Mouse (Mus musculus) lung, postnatal 0 days (tissue): Measurements from ENCODE around the gene Purb. TPM values are rescaled to one million over a fixed set of nuclear protein-coding genes. Genes with fewer than 3 reads are reported as not detected.
A peak's percentile ranks its signal among the peaks of the same experiment; 100 is the strongest.

ENCODE experiments used
- ATAC-seq: fragments of 200-750 bp; cut with Nextera tagmentation; 2 replicates; pipeline ENCODE4 v1.8.0; 2017; ENCODE audit warnings: moderate library complexity
- DNase-seq: peaks from one replicate; pipeline ENCODE4 v3.0.0-alpha.2; 2016; ENCODE audit warnings: low spot score
- H3K27ac ChIP-seq: fragments of 300-500 bp; sonication (generic); 2 replicates; pipeline ENCODE4 v1.5.1; 2014; ENCODE audit warnings: antibody characterized with exemption, mild to moderate bottlenecking, low read length, mixed read lengths
- H3K27me3 ChIP-seq: fragments of 300-500 bp; sonication (generic); replicated peaks from 2 replicates; pipeline ENCODE4 v1.6.1; 2014; ENCODE audit warnings: low read length, mixed read lengths; ENCODE audit not compliant: insufficient read depth
- H3K36me3 ChIP-seq: fragments of 300-500 bp; sonication (generic); 2 replicates; pipeline ENCODE4 v1.6.1; 2014; ENCODE audit warnings: low read length, mixed read lengths; ENCODE audit not compliant: insufficient read depth
- H3K4me1 ChIP-seq: fragments of 300-500 bp; sonication (generic); 2 replicates; pipeline ENCODE4 v1.6.1; 2014; ENCODE audit warnings: antibody characterized with exemption, low read depth, low read length, mixed read lengths; ENCODE audit not compliant: insufficient read depth
- H3K4me2 ChIP-seq: fragments of 300-500 bp; sonication (generic); replicated peaks from 2 replicates; pipeline ENCODE4 v1.6.1; 2014; ENCODE audit warnings: low read depth, mild to moderate bottlenecking, low read length, moderate library complexity, mixed read lengths
- H3K4me3 ChIP-seq: fragments of 300-500 bp; sonication (generic); 2 replicates; pipeline ENCODE4 v1.5.1; 2014; ENCODE audit warnings: low read depth, low read length
- H3K9ac ChIP-seq: fragments of 300-500 bp; sonication (generic); replicated peaks from 2 replicates; pipeline ENCODE4 v1.6.1; 2014; ENCODE audit warnings: low read depth, mild to moderate bottlenecking
- H3K9me3 ChIP-seq: fragments of 300-500 bp; sonication (generic); 2 replicates; pipeline ENCODE4 v1.6.1; 2016; ENCODE audit warnings: low read length, mixed read lengths
- CTCF ChIP-seq: IDR thresholded peaks from 2 replicates; pipeline ENCODE4 v1.5.1; 2016; ENCODE audit warnings: antibody characterized with exemption, mild to moderate bottlenecking
- EP300 ChIP-seq: IDR thresholded peaks from 2 replicates; pipeline ENCODE4 v1.6.1; 2016; ENCODE audit warnings: antibody characterized with exemption, mild to moderate bottlenecking, control low read depth
- whole genome bisulfite sequencing: fragments of 180-500 bp; shearing (Covaris S2); extraction: QIAGEN DNeasy Blood & Tissue Kit; methylation state at CpG from one replicate; pipeline ENCODE4 v1.1.7; 2014; 5-methylcytosine and 5-hydroxymethylcytosine counted together
- polyA plus RNA-seq: library from polyadenylated mRNA; unstranded; fragments of >200 nt; fragmentation: Nextera tagmentation; extraction: Ambion mirVana; gene quantifications from 2 replicates; pipeline ENCODE4 v1.2.1, GENCODE M21; 2015

Purb gene
- polyA plus RNA-seq, 1 experiment from 2014 or later: 21.4 TPM

GRCm38 (mm10) chr11:6487496-6487895 lies 11.8 kb upstream of the Purb start:
- Histone ChIP-seq H3K27me3 (no peaks in the 10 kb centered on the region), H3K27ac (no peak overlapping the region), H3K4me3 (no peak overlapping the region), H3K9me3 (no peaks in the 10 kb centered on the region), H3K9ac (no peak overlapping the region), H3K4me2 (no peak overlapping the region), H3K36me3 (no peaks in the 10 kb centered on the region), H3K4me1 (no peaks in the 10 kb centered on the region)
- TF ChIP-seq EP300 (no peak), CTCF (no peak)
- ATAC-seq: peak; percentile 79
- DNase-seq: peak; percentile 76
- WGBS: 29% methylated on average over 7 of the region's 7 CpGs

DNA sequence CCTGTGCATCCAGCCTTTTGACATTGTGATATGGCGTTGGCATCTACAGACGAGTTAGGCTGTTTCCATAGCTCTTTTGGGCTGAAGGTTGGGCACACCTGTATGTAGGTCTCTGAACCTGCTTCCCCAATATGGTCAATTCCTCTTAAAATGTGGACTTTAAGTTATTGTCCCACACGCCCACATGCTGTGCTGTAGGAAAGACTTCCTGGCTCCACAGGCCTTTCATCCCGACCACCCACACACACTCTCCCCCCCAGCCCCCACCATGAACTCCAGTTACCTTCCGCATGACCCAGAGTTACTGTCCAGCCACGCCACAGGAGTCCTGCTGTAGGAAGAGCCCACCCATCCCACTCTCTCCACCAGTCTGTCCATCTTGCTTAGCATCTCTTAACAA lies 11.2 kb upstream of the Purb start:
- DNase-seq (no peak), ATAC-seq (no peak)
- no peaks in the 10 kb centered on the region for H3K4me1 ChIP-seq
- TF ChIP-seq EP300 (no peak), CTCF (no peak)
- no peaks in the 10 kb centered on the region for H3K9me3 ChIP-seq
- no peak overlapping the region for H3K9ac ChIP-seq
- no peaks in the 10 kb centered on the region for H3K27me3 ChIP-seq
- no peak overlapping the region for H3K4me3 ChIP-seq
- 57% methylated on average over 6 of the region's 6 CpGs for WGBS
- no peak overlapping the region for H3K27ac ChIP-seq
- H3K36me3 ChIP-seq: no peaks in the 10 kb centered on the region
- no peak overlapping the region for H3K4me2 ChIP-seq

- Histone ChIP-seq H3K36me3 (no peaks in the 10 kb centered on the region), H3K4me2 (no peak overlapping the region), H3K4me3 (no peak overlapping the region), H3K9me3 (no peaks in the 10 kb centered on the region), H3K27me3 (no peaks in the 10 kb centered on the region), H3K9ac (no peak overlapping the region), H3K4me1 (no peaks in the 10 kb centered on the region), H3K27ac (no peak overlapping the region)
- DNase-seq (no peak), ATAC-seq (no peak)
- no peak for TF ChIP-seq EP300
- TF ChIP-seq CTCF: no peak
- WGBS: 50% methylated on average over 3 of the region's 3 CpGs
Observed at GRCm38 (mm10) chr11:6484244-6484959, 8.7 kb upstream of the Purb start.

DNA sequence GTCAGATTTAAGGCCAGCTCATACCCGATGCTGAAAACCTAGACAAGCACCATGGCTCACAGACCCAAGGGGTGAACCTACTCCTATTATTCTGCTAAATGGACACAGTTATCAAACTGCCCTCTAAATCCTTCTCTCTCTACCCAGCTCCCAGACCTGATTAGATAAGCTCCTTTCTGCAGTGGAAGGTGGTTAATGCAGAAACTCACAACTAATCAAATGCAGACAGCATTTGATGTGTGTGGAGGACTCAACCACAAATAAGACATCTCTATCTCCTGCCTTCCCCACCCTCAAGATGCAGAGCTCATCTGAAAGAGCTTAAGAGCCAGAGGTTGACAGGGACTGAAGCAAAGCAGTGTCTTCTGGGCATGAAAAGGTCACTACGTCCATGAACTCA lies 7.4 kb upstream of the Purb start:
- Histone ChIP-seq H3K4me1 (no peaks in the 10 kb centered on the region), H3K9me3 (no peaks in the 10 kb centered on the region), H3K9ac (no peak overlapping the region), H3K4me3 (no peak overlapping the region), H3K36me3 (no peaks in the 10 kb centered on the region), H3K4me2 (no peak overlapping the region), H3K27ac (no peak overlapping the region), H3K27me3 (no peaks in the 10 kb centered on the region)
- WGBS: 86% methylated on average over 2 of the region's 2 CpGs
- ATAC-seq: no peak
- TF ChIP-seq EP300: no peak
- TF ChIP-seq CTCF: no peak
- DNase-seq: no peak

DNA sequence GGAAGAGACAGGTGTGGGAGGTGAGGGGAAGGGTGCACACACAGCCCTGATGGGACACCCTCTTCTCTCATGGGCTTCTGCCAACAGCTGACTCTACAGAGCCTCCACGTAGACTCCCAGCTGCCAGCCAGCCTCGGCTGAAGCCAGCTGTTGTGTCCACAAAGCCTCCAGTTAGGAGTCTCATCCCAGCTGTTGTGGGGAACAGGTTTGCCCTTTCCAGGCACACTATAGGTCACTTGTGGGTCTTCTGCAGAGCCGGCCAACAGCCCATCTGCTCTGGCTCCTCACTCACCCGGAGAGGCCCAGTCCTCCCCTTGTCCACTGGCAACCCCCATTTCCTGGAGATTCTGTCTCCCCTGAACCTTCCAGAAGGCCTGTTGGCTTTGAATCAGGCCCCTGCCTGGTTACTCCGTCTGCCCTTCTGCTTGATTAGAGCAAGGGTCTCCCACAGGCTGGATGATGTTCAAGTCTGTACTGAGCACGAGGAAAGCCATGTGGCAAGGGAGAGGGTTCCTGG lies 6.0 kb upstream of the Purb start:
- H3K9me3 ChIP-seq: no peaks in the 10 kb centered on the region
- peak; percentile 94 for ATAC-seq
- H3K4me1 ChIP-seq: no peaks in the 10 kb centered on the region
- no peak overlapping the region for H3K4me3 ChIP-seq
- DNase-seq: peak; percentile 82
- TF ChIP-seq EP300 (no peak), CTCF (no peak)
- H3K9ac ChIP-seq: no peak overlapping the region
- H3K36me3 ChIP-seq: no peaks in the 10 kb centered on the region
- peak overlapping the region; percentile 20; the same call in 1 of the 2 replicates for H3K27ac ChIP-seq
- H3K27me3 ChIP-seq: no peaks in the 10 kb centered on the region
- 33% methylated on average over 6 of the region's 6 CpGs for WGBS
- H3K4me2 ChIP-seq: no peak overlapping the region

DNA sequence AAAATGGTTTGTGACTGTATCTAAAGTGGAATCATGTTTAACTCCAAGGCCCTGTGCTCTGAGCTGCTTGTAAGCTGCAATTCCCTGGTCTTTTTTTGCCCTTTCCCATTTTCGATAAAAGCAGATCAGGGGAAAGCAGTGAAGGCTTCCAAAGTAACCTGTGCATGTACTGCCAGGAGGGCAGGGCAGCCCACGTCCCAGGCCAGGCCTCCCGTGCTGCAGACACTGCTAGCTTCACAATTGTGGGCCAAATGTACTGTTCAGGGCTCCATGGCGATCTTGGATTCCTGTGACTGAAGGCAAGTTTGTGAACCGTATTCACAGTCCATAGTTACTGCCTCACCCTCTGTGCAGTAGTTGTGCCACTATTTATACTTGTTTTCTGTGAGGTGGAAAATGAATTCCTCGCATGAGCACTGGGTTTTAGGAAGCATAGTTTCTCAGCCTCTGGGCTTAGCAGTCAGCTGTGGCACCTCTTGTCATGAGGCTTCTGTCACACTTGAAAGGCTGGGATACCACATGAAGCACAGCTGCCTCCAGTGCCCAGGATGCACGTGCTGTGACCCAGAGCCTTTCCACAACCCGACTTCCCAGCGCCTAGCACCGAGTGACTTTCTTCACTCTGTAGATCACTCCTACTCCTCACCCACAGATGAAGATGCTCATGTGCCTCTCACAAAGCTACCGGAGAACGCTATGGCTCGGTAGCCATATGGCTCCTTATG lies 5.1 kb upstream of the Purb start:
- WGBS: 74% methylated on average over 13 of the region's 13 CpGs
- H3K9me3 ChIP-seq: no peaks in the 10 kb centered on the region
- no peak overlapping the region for H3K9ac ChIP-seq
- no peak overlapping the region for H3K4me3 ChIP-seq
- no peak overlapping the region for H3K4me2 ChIP-seq
- no peaks in the 10 kb centered on the region for H3K27me3 ChIP-seq
- ATAC-seq (no peak), DNase-seq (no peak)
- TF ChIP-seq EP300 (no peak), CTCF (no peak)
- no peak overlapping the region for H3K27ac ChIP-seq
- H3K4me1 ChIP-seq: no peaks in the 10 kb centered on the region
- H3K36me3 ChIP-seq: no peaks in the 10 kb centered on the region
